Mouse (Mus musculus) neutrophil, adult 83 days (primary cell): ENCODE measurements around the gene Mcemp1. TPM values are rescaled to one million over a fixed set of nuclear protein-coding genes. Genes with fewer than 3 reads are reported as not detected.

Experiments
- total RNA-seq, 2 experiments: library from RNA; stranded (reverse); gene quantifications; one replicate each; pipeline ENCODE4 v1.2.4; 2023

Mcemp1 gene
- 100 to 1,000 TPM; 317 to 329 TPM for total RNA-seq

GRCm38 (mm10) chr8:3665507-3665906, at the start of gene Mcemp1:
TSS of gene Mcemp1 (plus strand) at chr8:3665754.

GRCm38 (mm10) chr8:3621199-3621970, 44.2 kb upstream of the Mcemp1 start, which contains the start of the genes Xab2 and Pet100:
TSS of gene Xab2 (minus strand) at chr8:3621316.
TSS of gene Pet100 (plus strand) at chr8:3621548.

GRCm38 (mm10) chr8:3625445-3625844, 40.1 kb upstream of the Mcemp1 start, which contains the start of gene Pcp2:
TSS of gene Pcp2 (minus strand) at chr8:3625545.

GRCm38 (mm10) chr8:3630647-3631477, 34.7 kb upstream of the Mcemp1 start, which contains the start of gene Stxbp2:
TSS of gene Stxbp2 (plus strand) at chr8:3630955.

GRCm38 (mm10) chr8:3655526-3655925, 10.0 kb upstream of the Mcemp1 start, which contains the start of gene Retn:
TSS of gene Retn (plus strand) at chr8:3655770.

GRCm38 (mm10) chr8:3671980-3672491, 6.5 kb downstream of the Mcemp1 start, which contains the start of gene Fcor:
TSS of gene Fcor (minus strand) at chr8:3672362.

GRCm38 (mm10) chr8:3676131-3676992, 10.8 kb downstream of the Mcemp1 start, which contains the start of gene Trappc5:
TSS of gene Trappc5 (plus strand) at chr8:3676299.

GRCm38 (mm10) chr8:3694121-3694520, 28.6 kb downstream of the Mcemp1 start, which contains the start of gene Fcer2a:
TSS of gene Fcer2a (minus strand) at chr8:3694175.

Other genes starting within 250 kb of the Mcemp1 start
- gene Pex11g, start 198.1 kb upstream of the Mcemp1 start, total RNA-seq, result under 1 TPM; 0.60 to 0.81 TPM
- under 1 TPM; 0.22 to 0.26 TPM for gene Tex45, start 194.9 kb upstream of the Mcemp1 start, total RNA-seq
- 1 to 10 TPM; 5.0 to 5.5 TPM for gene Zfp358, start 172.6 kb upstream of the Mcemp1 start, total RNA-seq
- 10 to 100 TPM; 27.1 to 36.8 TPM for gene Mcoln1, start 165.3 kb upstream of the Mcemp1 start, total RNA-seq
- 10 to 100 TPM; 28.1 to 30.0 TPM for gene Pnpla6, start 150.4 kb upstream of the Mcemp1 start, total RNA-seq
- gene C330021F23Rik, start 97.8 kb upstream of the Mcemp1 start, total RNA-seq, result not detected
- gene Camsap3, start 78.5 kb upstream of the Mcemp1 start, total RNA-seq, result under 1 TPM; 0.11 to 0.68 TPM
- 10 to 100 TPM; 38.0 to 40.5 TPM for gene Xab2, start 44.4 kb upstream of the Mcemp1 start, total RNA-seq
- gene Pet100, start 44.2 kb upstream of the Mcemp1 start, total RNA-seq, result 100 to 1,000 TPM; 104 to 110 TPM
- gene Pcp2, start 40.2 kb upstream of the Mcemp1 start, total RNA-seq, result not detected
- gene Stxbp2, start 34.8 kb upstream of the Mcemp1 start, total RNA-seq, result 100 to 1,000 TPM; 304 to 323 TPM
- gene Retn, start 10.0 kb upstream of the Mcemp1 start, total RNA-seq, result 1 to 10 TPM; 1.6 to 1.7 TPM
- 1 to 10 TPM; 5.6 to 5.8 TPM for gene Fcor, start 6.6 kb downstream of the Mcemp1 start, total RNA-seq
- 10 to 100 TPM; 11.7 to 14.0 TPM for gene Trappc5, start 10.5 kb downstream of the Mcemp1 start, total RNA-seq
- gene Fcer2a, start 28.4 kb downstream of the Mcemp1 start, total RNA-seq, result under 1 TPM; 0.29 to 0.70 TPM
- not detected for gene Clec4g, start 54.9 kb downstream of the Mcemp1 start, total RNA-seq
- gene Cd209a, start 83.2 kb downstream of the Mcemp1 start, total RNA-seq, result 1 to 10 TPM; 6.7 to 7.7 TPM
- gene Cd209e, start 188.6 kb downstream of the Mcemp1 start, total RNA-seq, result not detected
- gene Cd209d, start 212.8 kb downstream of the Mcemp1 start, total RNA-seq, result under 1 TPM in 1 of 2 experiments, not detected in 1; 0.39 TPM